Mouse (Mus musculus): ENCODE results near the gene P3h4.

Gene P3h4

DNA sequence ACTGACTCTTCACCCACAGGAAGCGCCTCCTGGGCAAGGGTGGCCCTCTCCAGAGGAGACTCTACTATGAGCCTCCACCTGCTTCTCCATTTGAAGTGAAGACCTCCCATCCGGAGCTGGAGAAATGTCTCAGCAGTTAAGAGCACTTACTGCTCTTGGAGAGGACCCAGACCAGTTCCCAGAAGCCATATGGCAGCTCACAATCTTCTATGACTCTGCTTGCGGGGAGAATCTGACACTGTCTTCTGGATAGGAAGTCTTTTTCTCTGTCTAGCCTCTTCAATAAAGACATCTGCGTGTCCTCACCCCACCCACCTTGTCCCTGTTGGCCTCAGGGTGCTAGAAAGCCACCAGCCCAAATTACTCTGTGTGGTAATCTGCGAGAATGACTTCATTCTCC is 21.7 kb downstream of the P3h4 start:
- no peak for DNase-seq (ENCODE audit: low spot score in 2 of 2)

DNA sequence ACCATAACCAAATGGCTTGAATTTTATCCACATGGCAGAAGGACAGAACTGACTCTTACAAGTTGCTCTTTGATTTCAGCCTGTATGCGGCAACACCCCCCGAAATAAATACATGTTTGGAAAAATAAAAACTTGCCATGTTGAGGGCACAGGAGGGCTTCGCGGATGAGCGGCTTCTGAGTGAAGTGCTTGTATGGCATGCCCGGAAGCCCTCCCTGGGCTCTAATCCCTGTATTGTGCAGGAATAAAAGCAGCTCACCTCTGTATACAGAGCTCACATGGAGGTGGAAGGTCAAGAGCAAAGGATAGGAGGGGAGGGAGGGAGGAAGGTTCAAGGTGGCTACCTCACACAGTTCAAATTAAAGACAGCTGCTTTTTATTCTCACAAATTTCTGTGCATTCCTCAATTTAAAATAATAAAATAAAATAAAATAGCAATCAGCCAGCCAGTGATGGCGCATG is 22.7 kb downstream of the P3h4 start:
- no peak for DNase-seq (ENCODE audit: low spot score in 2 of 2)

DNA sequence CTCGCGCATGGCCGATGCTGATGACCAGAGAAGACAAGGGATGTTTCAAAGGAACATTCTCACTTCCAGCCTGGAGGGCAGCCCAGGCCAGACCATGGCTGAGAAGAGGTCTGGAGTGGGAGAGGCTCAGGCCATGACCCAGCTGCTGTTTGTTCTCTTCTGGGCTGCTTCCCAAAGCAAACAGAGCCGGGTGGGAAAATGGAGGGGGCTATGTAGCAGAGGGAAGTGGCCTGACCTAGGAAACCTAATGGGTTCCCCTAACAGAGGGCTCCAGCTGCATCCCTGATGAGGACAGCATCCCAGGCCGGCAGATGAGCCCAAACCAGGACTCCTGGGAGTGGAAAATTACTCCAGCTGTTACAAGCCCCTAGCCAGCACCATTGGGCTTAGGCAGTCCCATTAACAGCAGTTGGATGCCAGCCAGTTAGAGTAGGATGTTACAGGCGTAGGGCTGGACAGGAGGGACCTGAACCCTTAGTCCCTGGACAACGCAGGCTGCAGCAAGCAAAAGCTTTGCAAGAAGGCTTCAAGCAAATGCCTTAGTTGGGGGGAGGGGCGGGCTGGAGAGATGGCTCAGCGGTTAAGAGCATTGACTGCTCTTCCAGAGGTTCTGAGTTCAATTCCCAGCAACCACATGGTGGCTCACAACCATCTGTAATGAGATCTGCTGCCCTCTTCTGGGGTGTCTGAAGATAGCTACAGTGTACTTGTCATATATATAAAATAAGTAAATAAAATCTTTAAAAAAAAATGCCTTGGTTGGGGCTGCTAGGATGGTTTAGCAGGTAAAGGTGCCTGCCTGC is 23.4 kb downstream of the P3h4 start:
- no peak for DNase-seq (ENCODE audit: low spot score in 2 of 2)

DNA sequence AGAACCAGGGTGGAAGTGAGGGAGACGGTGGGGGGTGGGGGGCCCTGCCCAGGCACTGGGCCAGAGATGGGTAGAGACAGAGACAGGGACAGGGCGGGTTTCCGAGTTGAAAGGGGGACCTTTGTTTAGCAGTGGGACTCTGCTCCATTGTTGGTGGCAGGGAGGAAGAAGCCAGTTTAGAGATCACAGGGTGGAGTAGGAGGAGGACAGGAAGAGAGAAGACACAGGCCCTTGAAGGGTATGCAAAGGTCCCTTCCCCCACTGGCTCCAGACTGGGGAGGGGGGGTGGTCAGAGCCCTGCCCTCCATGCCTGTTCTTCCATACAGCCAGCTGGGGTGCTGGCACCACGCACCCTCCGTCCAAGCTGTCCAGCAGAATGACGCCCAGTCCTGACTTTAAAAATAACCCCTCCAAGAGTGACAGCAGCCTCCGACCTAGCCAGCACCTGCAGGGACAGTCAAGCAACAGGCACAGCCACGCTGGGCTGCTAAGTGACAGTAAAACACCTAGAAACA is 24.6 kb downstream of the P3h4 start:
- DNase-seq (ENCODE audit: low spot score in 2 of 2) = no peak

DNA sequence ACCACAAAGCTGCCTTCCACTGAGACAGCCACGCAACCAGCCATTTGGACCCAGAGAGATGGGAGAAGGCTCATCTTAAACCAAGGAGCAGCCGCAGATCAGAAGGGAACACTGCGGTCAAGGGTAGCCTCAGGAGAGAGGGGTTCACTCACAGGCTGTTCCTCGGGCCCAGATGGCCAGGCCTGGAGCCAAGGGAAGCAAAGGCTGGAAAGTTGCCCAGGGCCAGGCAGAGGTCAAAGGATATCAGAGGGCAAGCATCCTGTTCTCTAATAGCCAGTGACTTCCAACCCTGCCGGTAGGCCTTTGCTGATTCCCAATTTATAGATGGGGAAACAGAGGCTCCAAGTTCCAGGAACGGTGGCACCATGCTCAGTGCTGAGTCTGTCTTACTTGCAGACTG is 26.0 kb downstream of the P3h4 start:
- DNase-seq (ENCODE audit: low spot score in 2 of 2) = no peak

GRCm38 (mm10) chr11:100387589-100388375 is 26.9 kb downstream of the P3h4 start:
- DNase-seq (ENCODE audit: low spot score in 2 of 2) = no peak

DNA sequence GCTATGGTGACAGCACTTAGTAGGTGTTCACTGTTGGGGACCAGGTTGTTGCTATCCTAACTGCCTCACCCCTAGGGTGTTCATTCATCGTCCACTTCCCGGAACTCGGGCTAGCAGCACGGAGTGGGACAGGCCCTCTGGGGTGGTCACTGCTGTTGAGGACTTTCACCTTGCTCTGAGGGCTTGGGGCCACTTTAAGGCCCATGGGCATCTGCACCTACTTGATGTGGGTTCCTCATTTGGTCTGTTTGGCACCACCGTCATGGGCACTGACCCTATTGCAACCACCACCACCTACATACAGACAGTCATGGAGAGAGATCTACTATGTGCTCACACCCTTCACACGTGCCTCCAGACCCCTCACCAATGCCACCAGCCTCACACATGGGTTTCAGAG is 27.5 kb downstream of the P3h4 start:
- DNase-seq (ENCODE audit: low spot score in 2 of 2) = no peak

DNA sequence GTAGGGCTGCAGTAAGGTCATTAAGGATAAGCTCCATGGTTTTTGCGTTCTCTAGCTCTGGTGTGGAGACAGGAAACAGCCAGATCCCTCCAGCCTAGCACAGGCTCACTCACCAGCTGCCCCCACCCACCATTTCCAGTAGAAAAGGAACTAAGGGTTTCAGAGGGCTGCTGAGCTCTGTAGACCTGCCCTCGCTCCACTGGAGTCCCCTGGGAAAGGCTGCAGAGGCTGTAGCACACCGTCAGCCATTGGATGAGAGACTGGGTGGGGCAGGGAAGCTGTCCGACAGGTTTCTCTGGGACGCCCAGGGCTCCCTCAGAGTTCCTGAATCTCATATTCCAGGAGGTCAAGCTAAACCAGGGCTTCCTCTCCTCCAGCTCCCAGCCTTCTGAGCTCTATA is 28.1 kb downstream of the P3h4 start:
- no peak for DNase-seq (ENCODE audit: low spot score in 2 of 2)

DNA sequence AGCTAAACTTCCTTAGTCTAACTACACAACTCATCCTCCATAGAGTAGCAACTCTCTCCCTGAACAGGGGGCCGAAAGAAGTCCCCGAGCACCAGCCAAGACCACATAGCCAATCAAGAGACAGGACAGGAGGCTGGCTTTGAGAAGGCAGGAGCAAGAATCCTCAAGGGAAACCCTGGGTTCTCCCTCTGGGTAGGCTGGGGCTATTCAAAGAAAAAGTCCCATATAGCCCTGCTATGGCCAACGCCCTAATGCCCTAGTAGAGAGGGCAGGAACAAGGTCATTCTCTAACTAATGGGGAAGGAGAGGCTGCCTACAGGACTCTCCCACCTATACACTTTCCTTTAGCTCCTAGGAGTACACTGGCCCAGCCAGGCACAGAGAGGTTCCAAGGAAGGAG is 29.6 kb downstream of the P3h4 start:
- DNase-seq (ENCODE audit: low spot score in 2 of 2) = no peak

DNA sequence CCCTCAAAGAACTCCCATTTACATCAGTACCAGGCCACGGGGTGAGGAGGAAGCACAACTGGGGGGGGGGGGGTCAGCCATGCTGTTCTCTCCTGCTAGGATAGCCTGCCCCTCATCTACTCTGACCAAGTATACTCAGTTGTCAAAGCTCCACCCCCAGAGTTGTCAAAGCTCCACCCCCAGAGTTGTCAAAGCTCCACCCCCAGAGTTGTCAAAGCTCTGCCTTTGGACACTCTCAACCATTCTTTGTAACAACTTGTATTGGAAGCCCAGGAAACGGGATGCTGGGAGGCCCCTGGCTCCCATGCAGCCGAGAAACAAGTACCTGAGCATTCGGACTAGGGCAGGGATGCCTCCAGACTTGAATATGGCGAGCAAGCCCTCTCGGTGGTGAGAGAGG is 32.0 kb downstream of the P3h4 start:
- no peak for DNase-seq (ENCODE audit: low spot score in 2 of 2)

- no peak for DNase-seq (ENCODE audit: low spot score in 2 of 2)
Observed at GRCm38 (mm10) chr11:100379311-100379710, 35.3 kb downstream of the P3h4 start.

DNA sequence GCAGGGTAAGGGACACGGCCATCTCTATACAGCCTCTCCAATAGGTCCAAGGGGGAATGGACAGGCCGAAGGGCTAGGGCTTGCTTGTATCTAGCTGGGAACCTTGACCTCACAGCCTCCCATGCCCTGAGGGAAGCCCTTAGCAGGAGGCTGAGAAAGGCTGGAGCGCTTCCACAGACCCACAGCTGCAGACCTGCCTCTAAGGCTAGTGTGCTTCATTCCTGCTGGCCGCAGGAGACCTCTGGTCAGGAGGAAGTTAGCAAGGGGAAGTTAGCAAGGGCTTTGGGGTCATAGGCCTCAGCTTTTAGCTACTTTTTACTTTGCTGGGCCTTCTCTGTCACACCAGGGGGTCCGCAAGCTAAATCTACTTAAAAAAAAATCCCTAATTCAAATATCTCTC is 36.2 kb downstream of the P3h4 start:
- DNase-seq (ENCODE audit: low spot score in 2 of 2) = no peak

DNA sequence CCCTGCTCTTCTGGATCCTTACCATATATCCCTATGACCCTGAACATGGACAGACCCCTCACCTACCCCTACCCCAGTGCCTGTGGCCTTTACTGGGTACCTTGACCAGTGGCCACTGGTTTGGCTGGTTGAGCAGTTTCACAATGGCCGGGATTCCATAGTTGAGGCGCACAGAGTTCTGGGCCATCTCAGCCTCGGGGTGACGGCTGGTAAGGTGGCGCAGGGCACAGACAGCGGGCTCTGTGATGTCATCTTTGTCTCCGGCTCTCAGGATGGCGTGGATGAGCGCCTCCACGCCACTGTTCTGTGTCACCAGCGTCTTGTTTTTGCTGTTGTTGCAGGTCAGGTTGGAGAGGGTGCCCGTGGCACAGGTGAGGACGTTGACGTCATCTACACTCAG is 36.6 kb downstream of the P3h4 start:
- no peak for DNase-seq (ENCODE audit: low spot score in 2 of 2)

DNA sequence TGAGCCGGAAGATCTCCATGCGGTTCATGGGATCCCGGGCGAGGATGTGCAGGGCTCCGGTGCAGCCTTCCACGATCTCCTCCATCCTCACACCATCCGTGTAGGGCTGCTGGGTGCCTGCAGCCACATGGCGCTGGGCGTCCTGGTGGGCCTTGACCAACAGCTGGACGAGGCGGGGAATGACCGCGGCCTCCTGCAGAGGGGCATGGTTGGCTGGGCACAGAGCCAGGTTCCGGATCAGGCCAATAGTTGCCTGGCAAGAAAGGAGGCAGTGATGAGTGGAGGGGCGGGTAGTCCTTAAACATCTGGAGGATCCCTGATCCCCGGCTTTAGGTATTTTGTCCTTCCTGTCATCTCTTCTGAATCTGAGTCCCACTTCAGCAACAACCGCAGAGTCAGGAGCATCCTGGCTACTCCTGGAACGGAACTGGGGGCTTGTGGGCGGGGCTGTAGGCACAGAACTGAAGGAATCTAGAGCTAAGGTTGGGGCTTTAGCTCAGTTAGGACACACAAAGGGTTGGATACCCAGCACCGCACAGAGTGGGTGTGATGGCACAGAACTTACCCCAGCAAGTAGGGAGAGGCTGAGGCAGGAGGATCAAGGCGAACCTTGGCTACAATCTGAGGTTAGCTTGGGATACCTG is 37.8 kb downstream of the P3h4 start:
- no peak for DNase-seq (ENCODE audit: low spot score in 2 of 2)

DNA sequence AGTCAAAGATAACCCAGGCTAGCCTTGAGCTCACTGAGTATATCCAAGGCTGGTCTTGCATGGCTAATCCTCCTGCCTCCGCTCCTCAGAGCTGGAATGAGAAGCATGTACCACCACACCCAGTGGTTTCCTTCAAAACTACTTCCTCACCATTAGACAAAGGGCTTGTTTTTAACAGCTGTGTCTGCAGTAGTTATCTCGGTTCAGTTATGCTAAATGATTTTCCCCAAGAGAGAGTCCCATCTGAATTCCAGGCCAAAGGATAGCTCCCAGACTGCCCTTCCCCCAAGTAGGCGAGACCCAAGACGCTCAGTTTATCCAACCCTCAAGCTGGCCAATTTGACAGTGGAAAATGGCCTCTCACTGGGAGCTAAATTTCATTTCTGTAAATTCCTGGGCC is 38.6 kb downstream of the P3h4 start:
- no peak for DNase-seq (ENCODE audit: low spot score in 2 of 2)

DNA sequence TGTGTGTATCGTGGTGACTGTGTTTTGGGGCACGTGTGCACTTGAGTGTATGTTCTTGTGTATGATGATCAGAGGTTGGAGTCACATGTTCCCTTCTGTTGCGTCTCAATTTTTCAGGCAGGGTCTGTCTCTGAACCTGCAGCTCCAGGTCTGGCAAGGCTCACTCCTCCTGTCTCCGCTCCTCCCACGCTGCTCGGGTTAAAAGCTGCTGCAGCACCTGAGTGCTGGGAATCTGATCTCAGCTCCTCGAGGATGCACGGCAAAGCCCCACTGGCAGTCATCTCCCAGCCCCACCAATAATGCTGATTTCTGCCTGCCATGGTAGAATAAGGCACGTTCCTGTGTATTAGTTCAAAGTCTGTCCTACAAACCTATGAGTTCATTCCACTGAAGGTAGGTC is 39.5 kb downstream of the P3h4 start:
- no peak for DNase-seq (ENCODE audit: low spot score in 2 of 2)

DNA sequence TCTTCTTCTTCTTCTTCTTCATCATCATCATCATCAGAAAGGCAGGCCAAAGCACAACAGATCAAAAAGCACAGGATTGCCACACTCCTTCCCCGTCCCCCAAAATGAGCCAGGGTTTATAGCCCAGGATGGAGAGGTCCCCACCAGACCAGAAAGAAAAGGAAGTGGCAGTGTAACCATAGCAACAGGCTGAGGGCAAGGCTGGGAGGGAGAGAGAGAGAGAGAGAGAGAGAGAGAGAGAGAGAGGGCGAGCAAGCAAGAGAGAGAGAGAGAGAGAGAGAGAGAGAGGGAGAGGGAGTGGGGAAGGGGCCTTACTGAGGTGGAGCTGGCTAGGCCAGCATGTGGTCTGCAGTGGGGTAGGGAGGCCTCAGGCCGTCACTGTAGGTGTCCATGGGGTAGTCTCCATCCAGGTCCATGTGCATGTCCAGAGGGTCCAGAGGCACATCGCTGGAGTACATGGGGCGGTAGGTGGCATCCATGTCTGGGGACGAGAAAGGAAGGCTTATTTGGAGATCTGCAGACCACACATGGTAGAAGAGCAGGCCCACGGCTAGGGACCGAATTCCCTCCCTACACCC is 42.6 kb downstream of the P3h4 start:
- DNase-seq (ENCODE audit: low spot score in 2 of 2) = no peak

DNA sequence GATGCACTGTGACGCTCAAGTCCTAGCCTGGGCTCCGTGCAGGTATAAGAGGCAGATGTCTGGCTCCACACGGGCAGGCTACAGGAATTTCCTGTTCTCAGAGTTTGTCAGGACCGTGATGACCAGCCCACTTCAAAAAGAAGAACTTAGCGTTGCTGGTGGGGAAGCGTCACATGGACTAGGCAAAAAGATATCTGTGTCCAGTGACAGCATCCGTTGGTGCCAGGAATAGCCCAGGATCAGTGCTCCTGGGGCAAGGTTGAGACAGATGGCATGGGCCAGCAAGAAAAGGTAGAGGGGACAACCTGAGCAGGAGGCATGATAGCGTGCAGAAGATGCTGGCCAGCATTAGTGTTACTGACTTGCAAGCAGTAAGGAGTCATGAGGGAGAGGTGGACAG is 44.8 kb downstream of the P3h4 start:
- no peak for DNase-seq (ENCODE audit: low spot score in 2 of 2)

GRCm38 (mm10) chr11:100369145-100369544 is 45.5 kb downstream of the P3h4 start:
- no peak for DNase-seq (ENCODE audit: low spot score in 2 of 2)

- peak in 1 of 2 experiments; percentile 63 for DNase-seq (ENCODE audit: low spot score in 2 of 2)
Observed at GRCm38 (mm10) chr11:100362979-100363562, 51.6 kb downstream of the P3h4 start.

DNA sequence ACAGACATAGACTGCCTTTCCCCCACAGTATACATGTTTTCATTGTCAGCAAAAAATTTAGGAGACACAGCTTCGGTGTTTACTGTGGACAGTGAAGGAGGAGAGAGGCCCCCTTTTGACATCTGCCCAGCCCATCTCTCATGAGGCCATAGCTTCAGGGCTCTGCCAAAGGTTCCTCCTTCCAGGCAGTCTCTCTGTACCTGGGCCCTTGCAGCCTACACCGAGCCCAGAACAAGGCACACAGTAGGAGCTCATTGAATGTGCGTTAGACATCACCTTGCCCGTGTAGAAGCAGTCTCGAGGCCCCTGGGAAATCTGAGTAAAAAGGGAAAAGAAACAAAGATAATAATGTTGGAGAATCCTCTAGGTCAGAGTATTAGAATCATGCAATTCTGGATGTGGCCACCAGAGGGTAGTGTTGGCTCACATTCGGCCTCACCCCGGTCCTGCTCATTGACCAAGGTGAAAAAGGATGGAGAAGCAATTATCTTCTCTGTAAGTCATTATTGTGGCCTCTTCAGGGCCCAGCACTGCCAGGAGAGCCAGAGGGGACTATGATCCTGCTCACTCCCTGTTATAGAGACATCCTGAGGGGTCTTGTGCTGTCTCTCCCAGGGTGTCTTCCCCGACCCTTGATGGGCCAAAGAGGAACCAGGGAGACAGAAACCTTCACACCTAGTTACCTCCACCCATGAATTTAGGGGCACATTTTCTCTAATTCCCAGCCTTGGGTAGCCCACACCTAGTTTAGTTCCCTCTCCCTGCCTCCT is 52.2 kb downstream of the P3h4 start:
- DNase-seq (ENCODE audit: low spot score in 2 of 2) = peak; percentile 69 to 71

Measured in frontal cortex, postnatal 25 days (tissue).